Mouse (Mus musculus) kidney, adult 2 months (tissue): ENCODE measurements around the gene Rps27l. TPM values are rescaled to one million over a fixed set of nuclear protein-coding genes. Genes with fewer than 3 reads are reported as not detected.
"Not testable (repeated sequence)": the region's sequence is repeated elsewhere in the genome, so short reads cannot be mapped to it uniquely, and the experiment has no call there.

Experiments used
- DNase-seq: peaks from one replicate; pipeline ENCODE4 v3.0.0; 2021
- H3K27ac ChIP-seq: fragments of 200-500 bp; 2 replicates; pipeline ENCODE4 v1.5.1; 2012; ENCODE audit warnings: low read depth, low read length, control low read depth, inconsistent platforms; ENCODE audit not compliant: insufficient read depth
- H3K27me3 ChIP-seq: fragments of 200-500 bp; replicated peaks from 2 replicates; pipeline ENCODE4 v1.6.1; 2012; ENCODE audit warnings: mild to moderate bottlenecking, moderate library complexity, low read length, inconsistent platforms; ENCODE audit not compliant: control insufficient read depth, insufficient read depth
- H3K36me3 ChIP-seq: fragments of 200-500 bp; 2 replicates; pipeline ENCODE4 v1.6.1; 2012; ENCODE audit warnings: mild to moderate bottlenecking, moderate library complexity, low read length, inconsistent platforms; ENCODE audit not compliant: control insufficient read depth, insufficient read depth
- H3K4me1 ChIP-seq: fragments of 200-500 bp; 2 replicates; pipeline ENCODE4 v1.6.1; 2011; ENCODE audit warnings: low read length; ENCODE audit not compliant: control insufficient read depth, insufficient read depth
- H3K4me3 ChIP-seq: fragments of 200-500 bp; 2 replicates; pipeline ENCODE4 v1.5.1; 2011; ENCODE audit warnings: mild to moderate bottlenecking, low read depth, low read length, control low read depth; ENCODE audit not compliant: insufficient read depth
- CTCF ChIP-seq: fragments of 200-500 bp; conservative IDR thresholded peaks from 2 replicates; pipeline ENCODE4 v1.5.1; 2011; ENCODE audit warnings: low read depth, mild to moderate bottlenecking, control low read depth, low read length, moderate library complexity, mixed read lengths; ENCODE audit not compliant: insufficient read depth, insufficient read length
- POLR2A ChIP-seq: fragments of 200-500 bp; IDR thresholded peaks from one replicate; pipeline ENCODE4 v1.6.1; 2011; ENCODE audit warnings: low read depth, low read length, control low read depth
- WGBS: fragments of 180-500 bp; shearing (Covaris S2); methylation state at CpG from one replicate; pipeline ENCODE4 v1.1.7; 2018; 5-methylcytosine and 5-hydroxymethylcytosine counted together
- polyA plus RNA-seq: library from polyadenylated mRNA; depleted of rRNA; stranded (reverse); fragments of >200 nt; gene quantifications from 2 replicates; pipeline ENCODE4 v1.2.3, GENCODE M21; 2012

The Rps27l gene
- polyA plus RNA-seq, 1 experiment = 128 TPM

- no peak for DNase-seq
- WGBS = 82% methylated on average over 5 of the region's 5 CpGs
- no peaks in the 10 kb centered on the region; the same call in 1 of the 2 replicates for H3K4me1 ChIP-seq
- TF ChIP-seq CTCF = no peak
- no peak for TF ChIP-seq POLR2A
- no peaks in the 10 kb centered on the region for H3K27me3 ChIP-seq
- no peaks in the 10 kb centered on the region for H3K36me3 ChIP-seq
- no peak overlapping the region for H3K4me3 ChIP-seq
- no peak overlapping the region for H3K27ac ChIP-seq
These were observed 38.0 kb upstream of the Rps27l start for GRCm38 (mm10) chr9:66907746-66908397.

GRCm38 (mm10) chr9:66909922-66910321 lies 36.0 kb upstream of the Rps27l start:
- H3K4me3 ChIP-seq = no peak overlapping the region
- DNase-seq = no peak
- H3K36me3 ChIP-seq = no peaks in the 10 kb centered on the region
- TF ChIP-seq CTCF (no peak), POLR2A (no peak)
- peaks cover 4% of the 10 kb centered on the region; the same call in 1 of the 2 replicates for H3K4me1 ChIP-seq
- no peaks in the 10 kb centered on the region for H3K27me3 ChIP-seq
- 84% methylated on average over 7 of the region's 7 CpGs for WGBS
- H3K27ac ChIP-seq = no peak overlapping the region

GRCm38 (mm10) chr9:66910677-66911076 lies 35.2 kb upstream of the Rps27l start:
- Histone ChIP-seq H3K4me1 (peaks cover 7% of the 10 kb centered on the region; the same call in 1 of the 2 replicates), H3K36me3 (no peaks in the 10 kb centered on the region), H3K27me3 (no peaks in the 10 kb centered on the region), H3K27ac (no peak overlapping the region), H3K4me3 (no peak overlapping the region)
- 94% methylated on average over 5 of the region's 5 CpGs for WGBS
- TF ChIP-seq CTCF (no peak), POLR2A (no peak)
- DNase-seq = no peak

GRCm38 (mm10) chr9:66912304-66912703 lies 33.6 kb upstream of the Rps27l start:
- Histone ChIP-seq H3K36me3 (no peaks in the 10 kb centered on the region), H3K4me1 (peaks cover 10% of the 10 kb centered on the region), H3K4me3 (no peak overlapping the region), H3K27me3 (no peaks in the 10 kb centered on the region), H3K27ac (no peak overlapping the region)
- no peak for TF ChIP-seq POLR2A
- no peak for TF ChIP-seq CTCF
- DNase-seq = no peak

GRCm38 (mm10) chr9:66913254-66913934 lies 32.5 kb upstream of the Rps27l start:
- H3K4me3 ChIP-seq, H3K27ac ChIP-seq: not testable (repeated sequence)

GRCm38 (mm10) chr9:66914540-66914939 lies 31.3 kb upstream of the Rps27l start:
- DNase-seq = no peak
- TF ChIP-seq CTCF (no peak), POLR2A (no peak)
- H3K27me3 ChIP-seq = no peaks in the 10 kb centered on the region
- no peak overlapping the region for H3K27ac ChIP-seq
- no peak overlapping the region for H3K4me3 ChIP-seq
- 93% methylated on average over 3 of the region's 3 CpGs for WGBS
- no peaks in the 10 kb centered on the region for H3K36me3 ChIP-seq
- peaks cover 11% of the 10 kb centered on the region for H3K4me1 ChIP-seq

More at GRCm38 (mm10) chr9:66913254-66913934, 32.5 kb upstream of the Rps27l start:
- WGBS = 67% methylated on average over 5 of the region's 5 CpGs
- DNase-seq, H3K36me3 ChIP-seq, H3K27me3 ChIP-seq: not testable (repeated sequence)
- peaks cover 11% of the 10 kb centered on the region for H3K4me1 ChIP-seq

- TF ChIP-seq POLR2A (no peak), CTCF (no peak)
- Histone ChIP-seq H3K4me3 (no peak overlapping the region), H3K4me1 (peaks cover 11% of the 10 kb centered on the region), H3K27me3 (no peaks in the 10 kb centered on the region), H3K27ac (peak overlapping the region; percentile 42; the same call in 1 of the 2 replicates), H3K36me3 (no peaks in the 10 kb centered on the region)
- DNase-seq = peak; percentile 39
- WGBS = 70% methylated on average over 5 of the region's 5 CpGs
These were observed 30.5 kb upstream of the Rps27l start for GRCm38 (mm10) chr9:66915401-66915800.
